Mouse (Mus musculus): ENCODE data around the gene Atp7b. TPM values are rescaled to one million over a fixed set of nuclear protein-coding genes. Genes with fewer than 3 reads are reported as not detected.

Gene Atp7b
- polyA plus RNA-seq, 1 experiment from 2014 or later = 0.90 TPM

Other genes starting within 250 kb of the Atp7b start
- not detected in 2 replicates for gene Defb50, start 236.8 kb downstream of the Atp7b start, polyA plus RNA-seq (2014; fragmentation: Nextera tagmentation; extraction: Ambion mirVana)
- not detected in 2 replicates for gene Defb2, start 220.4 kb downstream of the Atp7b start, polyA plus RNA-seq (2014; fragmentation: Nextera tagmentation; extraction: Ambion mirVana)
- not detected in 2 replicates for gene Defb10, start 201.4 kb downstream of the Atp7b start, polyA plus RNA-seq (2014; fragmentation: Nextera tagmentation; extraction: Ambion mirVana)
- gene Defb9, start 174.9 kb downstream of the Atp7b start, polyA plus RNA-seq (2014; fragmentation: Nextera tagmentation; extraction: Ambion mirVana) = not detected in 2 replicates
- not detected in 2 replicates for gene Defb11, start 153.9 kb downstream of the Atp7b start, polyA plus RNA-seq (2014; fragmentation: Nextera tagmentation; extraction: Ambion mirVana)
- gene Defb15, start 127.6 kb downstream of the Atp7b start, polyA plus RNA-seq (2014; fragmentation: Nextera tagmentation; extraction: Ambion mirVana) = not detected in 2 replicates
- not detected in 2 replicates for gene Defb35, start 122.0 kb downstream of the Atp7b start, polyA plus RNA-seq (2014; fragmentation: Nextera tagmentation; extraction: Ambion mirVana)
- not detected in 2 replicates for gene Defb13, start 113.5 kb downstream of the Atp7b start, polyA plus RNA-seq (2014; fragmentation: Nextera tagmentation; extraction: Ambion mirVana)
- not detected in 2 replicates for gene Fam90a1a, start 101.6 kb downstream of the Atp7b start, polyA plus RNA-seq (2014; fragmentation: Nextera tagmentation; extraction: Ambion mirVana)
- gene Ccdc70, start 90.5 kb downstream of the Atp7b start, polyA plus RNA-seq (2014; fragmentation: Nextera tagmentation; extraction: Ambion mirVana) = not detected in 2 replicates
- 35.4 and 36.6 TPM in 2 replicates for gene Alg11, start 416 bp upstream of the Atp7b start, polyA plus RNA-seq (2014; fragmentation: Nextera tagmentation; extraction: Ambion mirVana)
- gene Nek5, start 64.7 kb upstream of the Atp7b start, polyA plus RNA-seq (2014; fragmentation: Nextera tagmentation; extraction: Ambion mirVana) = 0.28 TPM in 1 of 2 replicates, not detected in the other
- 7.1 TPM in 2 replicates for gene Nek3, start 106.1 kb upstream of the Atp7b start, polyA plus RNA-seq (2014; fragmentation: Nextera tagmentation; extraction: Ambion mirVana)
- gene Ckap2, start 125.5 kb upstream of the Atp7b start, polyA plus RNA-seq (2014; fragmentation: Nextera tagmentation; extraction: Ambion mirVana) = 62.6 and 66.9 TPM in 2 replicates
- 38.6 and 41.1 TPM in 2 replicates for gene Vps36, start 132.5 kb upstream of the Atp7b start, polyA plus RNA-seq (2014; fragmentation: Nextera tagmentation; extraction: Ambion mirVana)
- gene Thsd1, start 167.0 kb upstream of the Atp7b start, polyA plus RNA-seq (2014; fragmentation: Nextera tagmentation; extraction: Ambion mirVana) = 10.4 and 11.0 TPM in 2 replicates
- gene Tpte, start 223.1 kb upstream of the Atp7b start, polyA plus RNA-seq (2014; fragmentation: Nextera tagmentation; extraction: Ambion mirVana) = not detected in 2 replicates

All from embryonic facial prominence, embryonic 11.5 days (tissue).